Mouse (Mus musculus): ENCODE data around the gene Gm42906. TPM values are rescaled to one million over a fixed set of nuclear protein-coding genes. Genes with fewer than 3 reads are reported as not detected.
A peak's percentile ranks its signal among the peaks of the same experiment; 100 is the strongest.

The Gm42906 gene
- polyA plus RNA-seq, 1 experiment from 2014 or later, result not detected

GRCm38 (mm10) chr5:151037871-151038270, 390.1 kb downstream of the Gm42906 start:
- no peak overlapping the region for H3K27ac ChIP-seq (ENCODE audit: low read depth, low read length)
- no peaks in the 10 kb centered on the region for H3K9me3 ChIP-seq (ENCODE audit: control insufficient read depth, low read length)
- H3K27me3 ChIP-seq (ENCODE audit: control insufficient read depth, insufficient read depth, low read length), result no peaks in the 10 kb centered on the region
- H3K4me2 ChIP-seq (ENCODE audit: low read depth, low read length), result no peak overlapping the region
- H3K36me3 ChIP-seq (ENCODE audit: control insufficient read depth, insufficient read depth, low read length), result no peaks in the 10 kb centered on the region
- H3K9ac ChIP-seq (replicated peaks; ENCODE audit: low read depth, low read length), result no peak overlapping the region
- 81% methylated on average over 7 of the region's 7 CpGs for whole genome bisulfite sequencing
- H3K4me1 ChIP-seq (ENCODE audit: control insufficient read depth, insufficient read depth, low read length), result no peaks in the 10 kb centered on the region
- no peak for ATAC-seq (ENCODE audit: low read depth)
- no peak overlapping the region for H3K4me3 ChIP-seq (ENCODE audit: low read depth, low read length)

DNA sequence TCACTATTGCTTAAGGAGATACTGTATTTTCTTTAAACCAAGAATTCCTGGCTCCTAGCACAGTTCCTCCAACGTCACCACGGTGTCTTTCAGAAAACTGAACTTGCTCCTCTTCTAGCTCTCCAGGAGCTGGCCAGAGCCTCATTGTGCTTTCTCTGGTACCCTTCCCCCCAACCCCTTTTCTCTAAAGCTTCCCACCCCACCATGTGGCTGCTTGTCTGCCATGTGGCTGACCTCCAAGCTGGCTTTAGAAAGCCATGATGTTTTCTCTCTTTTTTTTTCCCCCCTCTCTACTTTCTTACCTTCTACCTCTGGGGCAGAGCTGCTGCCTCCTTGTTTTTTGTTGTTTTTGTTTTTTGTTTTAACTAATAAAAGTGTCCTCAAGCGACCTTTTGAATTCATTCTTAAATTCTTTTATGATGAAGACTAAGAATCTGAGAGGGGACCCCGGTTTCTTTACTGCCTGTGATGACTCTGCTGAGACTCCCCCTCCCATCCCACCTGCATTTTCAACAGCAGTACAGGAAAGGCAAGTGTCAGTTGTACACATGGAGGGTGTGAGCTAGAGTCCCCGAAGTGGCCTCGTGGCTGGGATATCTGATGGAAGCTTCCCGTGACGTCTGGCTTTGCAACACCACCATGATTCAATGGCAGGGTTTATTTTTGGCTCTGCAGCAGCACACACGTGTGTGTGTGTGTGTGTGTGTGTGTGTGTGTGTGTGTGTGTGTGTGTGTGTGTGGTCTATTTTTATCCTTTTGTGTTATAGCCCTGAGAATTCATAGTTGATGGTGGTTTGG, 393.0 kb downstream of the Gm42906 start:
- no peak overlapping the region for H3K4me2 ChIP-seq (ENCODE audit: low read depth, low read length)
- H3K36me3 ChIP-seq (ENCODE audit: control insufficient read depth, insufficient read depth, low read length), result no peaks in the 10 kb centered on the region
- no peaks in the 10 kb centered on the region for H3K4me1 ChIP-seq (ENCODE audit: control insufficient read depth, insufficient read depth, low read length)
- no peak for ATAC-seq (ENCODE audit: low read depth)
- H3K27me3 ChIP-seq (ENCODE audit: control insufficient read depth, insufficient read depth, low read length), result no peaks in the 10 kb centered on the region
- no peak overlapping the region for H3K4me3 ChIP-seq (ENCODE audit: low read depth, low read length)
- no peak overlapping the region for H3K9ac ChIP-seq (replicated peaks; ENCODE audit: low read depth, low read length)
- no peak overlapping the region for H3K27ac ChIP-seq (ENCODE audit: low read depth, low read length)
- WGBS, result 74% methylated on average over 9 of the region's 9 CpGs
- no peaks in the 10 kb centered on the region for H3K9me3 ChIP-seq (ENCODE audit: control insufficient read depth, low read length)

DNA sequence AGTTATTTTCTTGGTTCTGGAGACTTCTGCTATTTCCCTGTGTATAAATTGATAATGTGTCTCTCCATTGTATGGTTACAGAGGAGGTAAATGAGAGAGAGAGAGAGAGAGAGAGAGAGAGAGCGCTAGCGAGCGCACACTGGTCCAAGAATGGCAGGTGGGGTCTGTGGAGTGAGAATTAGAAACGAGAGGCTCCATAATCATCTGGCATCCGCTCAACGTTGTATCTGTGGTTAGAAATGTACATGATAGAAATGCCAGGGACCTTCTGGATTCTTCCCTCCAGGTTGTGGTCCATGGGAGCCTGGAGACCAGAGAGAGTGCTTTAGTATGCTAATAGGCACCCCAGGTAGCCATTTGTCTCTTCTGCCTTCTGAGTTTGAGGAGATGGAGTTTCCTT, 399.1 kb downstream of the Gm42906 start:
- no peak overlapping the region for H3K4me3 ChIP-seq (ENCODE audit: low read depth, low read length)
- no peaks in the 10 kb centered on the region for H3K4me1 ChIP-seq (ENCODE audit: control insufficient read depth, insufficient read depth, low read length)
- no peaks in the 10 kb centered on the region for H3K27me3 ChIP-seq (ENCODE audit: control insufficient read depth, insufficient read depth, low read length)
- no peak overlapping the region for H3K9ac ChIP-seq (replicated peaks; ENCODE audit: low read depth, low read length)
- WGBS, result 59% methylated on average over 6 of the region's 6 CpGs
- no peak for ATAC-seq (ENCODE audit: low read depth)
- no peaks in the 10 kb centered on the region for H3K9me3 ChIP-seq (ENCODE audit: control insufficient read depth, low read length)
- no peak overlapping the region for H3K27ac ChIP-seq (ENCODE audit: low read depth, low read length)
- H3K4me2 ChIP-seq (ENCODE audit: low read depth, low read length), result no peak overlapping the region
- H3K36me3 ChIP-seq (ENCODE audit: control insufficient read depth, insufficient read depth, low read length), result no peaks in the 10 kb centered on the region

DNA sequence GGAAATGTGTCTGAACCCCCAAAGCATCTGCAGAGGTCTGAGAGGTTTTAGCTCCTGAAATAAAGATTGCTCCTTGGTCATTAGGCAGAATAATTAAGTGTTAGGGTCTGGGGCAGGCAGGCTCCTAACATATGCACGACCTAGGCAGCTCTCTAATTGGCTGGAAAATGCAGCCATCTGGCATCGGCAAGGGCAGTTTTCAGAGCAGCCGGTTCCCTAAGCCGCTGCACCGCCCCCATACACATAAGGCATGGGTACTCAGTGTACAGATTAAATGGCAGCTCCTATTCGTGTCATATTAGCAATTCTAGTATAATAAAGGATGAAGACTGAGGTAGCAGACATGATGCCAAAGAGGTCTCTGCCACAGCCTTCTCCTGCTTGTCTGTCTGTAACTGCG, 400.8 kb downstream of the Gm42906 start:
- no peaks in the 10 kb centered on the region for H3K36me3 ChIP-seq (ENCODE audit: control insufficient read depth, insufficient read depth, low read length)

DNA sequence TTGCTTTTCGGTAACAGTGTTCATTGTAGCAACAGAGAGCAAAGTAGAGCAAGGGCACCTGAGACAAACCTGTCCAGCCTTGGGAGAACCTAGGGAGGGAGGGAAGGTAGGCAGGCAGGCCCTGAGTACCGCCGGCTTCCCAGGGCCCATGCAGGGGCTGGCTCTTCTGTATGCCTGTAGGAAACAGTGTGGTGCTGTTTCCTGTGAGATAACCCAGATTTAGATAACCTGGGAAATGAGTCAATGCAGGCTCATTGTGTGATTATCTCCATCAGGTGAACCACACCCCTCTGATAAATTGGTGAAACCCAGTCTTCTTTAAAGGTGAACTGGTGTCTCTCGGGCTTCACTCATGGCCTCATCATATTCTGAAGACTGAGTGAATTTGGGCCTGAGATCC, 401.9 kb downstream of the Gm42906 start:
- ATAC-seq (ENCODE audit: low read depth), result no peak
- no peaks in the 10 kb centered on the region for H3K9me3 ChIP-seq (ENCODE audit: control insufficient read depth, low read length)

More for the DNA sequence above, 400.8 kb downstream of the Gm42906 start:
- no peak overlapping the region for H3K9ac ChIP-seq (replicated peaks; ENCODE audit: low read depth, low read length)
- no peak overlapping the region for H3K4me3 ChIP-seq (ENCODE audit: low read depth, low read length)
- H3K9me3 ChIP-seq (ENCODE audit: control insufficient read depth, low read length), result no peaks in the 10 kb centered on the region
- no peaks in the 10 kb centered on the region for H3K27me3 ChIP-seq (ENCODE audit: control insufficient read depth, insufficient read depth, low read length)
- no peak overlapping the region for H3K4me2 ChIP-seq (ENCODE audit: low read depth, low read length)
- 0 out of 2 replicates have a peak, but pooled peaks have one; percentile 64 for ATAC-seq (ENCODE audit: low read depth)
- H3K27ac ChIP-seq (ENCODE audit: low read depth, low read length), result no peak overlapping the region
- 28% methylated on average over 7 of the region's 7 CpGs for WGBS
- 0 out of 2 replicates have a peak, but pooled peaks cover 6% of the 10 kb centered on the region for H3K4me1 ChIP-seq (ENCODE audit: control insufficient read depth, insufficient read depth, low read length)

GRCm38 (mm10) chr5:151024483-151024882, 403.5 kb downstream of the Gm42906 start:
- H3K4me2 ChIP-seq (ENCODE audit: low read depth, low read length), result no peak overlapping the region
- no peak for ATAC-seq (ENCODE audit: low read depth)

More for the DNA sequence above, 401.9 kb downstream of the Gm42906 start:
- no peaks in the 10 kb centered on the region for H3K27me3 ChIP-seq (ENCODE audit: control insufficient read depth, insufficient read depth, low read length)
- 0 out of 2 replicates have a peak, but pooled peaks cover 6% of the 10 kb centered on the region for H3K4me1 ChIP-seq (ENCODE audit: control insufficient read depth, insufficient read depth, low read length)
- H3K36me3 ChIP-seq (ENCODE audit: control insufficient read depth, insufficient read depth, low read length), result no peaks in the 10 kb centered on the region
- H3K4me2 ChIP-seq (ENCODE audit: low read depth, low read length), result no peak overlapping the region
- H3K27ac ChIP-seq (ENCODE audit: low read depth, low read length), result no peak overlapping the region
- H3K9ac ChIP-seq (replicated peaks; ENCODE audit: low read depth, low read length), result no peak overlapping the region
- no peak overlapping the region for H3K4me3 ChIP-seq (ENCODE audit: low read depth, low read length)
- WGBS, result 91% methylated on average over 4 of the region's 4 CpGs

GRCm38 (mm10) chr5:151023461-151023860, 404.5 kb downstream of the Gm42906 start:
- H3K27me3 ChIP-seq (ENCODE audit: control insufficient read depth, insufficient read depth, low read length), result no peaks in the 10 kb centered on the region
- ATAC-seq (ENCODE audit: low read depth), result no peak
- H3K4me1 ChIP-seq (ENCODE audit: control insufficient read depth, insufficient read depth, low read length), result 0 out of 2 replicates have a peak, but pooled peaks cover 13% of the 10 kb centered on the region
- H3K27ac ChIP-seq (ENCODE audit: low read depth, low read length), result no peak overlapping the region
- no peak overlapping the region for H3K4me2 ChIP-seq (ENCODE audit: low read depth, low read length)
- no peak overlapping the region for H3K4me3 ChIP-seq (ENCODE audit: low read depth, low read length)
- H3K9me3 ChIP-seq (ENCODE audit: control insufficient read depth, low read length), result no peaks in the 10 kb centered on the region
- no peaks in the 10 kb centered on the region for H3K36me3 ChIP-seq (ENCODE audit: control insufficient read depth, insufficient read depth, low read length)
- no peak overlapping the region for H3K9ac ChIP-seq (replicated peaks; ENCODE audit: low read depth, low read length)
- 20% methylated on average over 8 of the region's 8 CpGs for WGBS

More at GRCm38 (mm10) chr5:151024483-151024882, 403.5 kb downstream of the Gm42906 start:
- H3K27ac ChIP-seq (ENCODE audit: low read depth, low read length), result no peak overlapping the region
- no peak overlapping the region for H3K4me3 ChIP-seq (ENCODE audit: low read depth, low read length)
- H3K9me3 ChIP-seq (ENCODE audit: control insufficient read depth, low read length), result no peaks in the 10 kb centered on the region
- H3K4me1 ChIP-seq (ENCODE audit: control insufficient read depth, insufficient read depth, low read length), result 0 out of 2 replicates have a peak, but pooled peaks cover 13% of the 10 kb centered on the region
- H3K36me3 ChIP-seq (ENCODE audit: control insufficient read depth, insufficient read depth, low read length), result no peaks in the 10 kb centered on the region
- 91% methylated on average over 2 of the region's 2 CpGs for WGBS
- H3K27me3 ChIP-seq (ENCODE audit: control insufficient read depth, insufficient read depth, low read length), result no peaks in the 10 kb centered on the region
- H3K9ac ChIP-seq (replicated peaks; ENCODE audit: low read depth, low read length), result no peak overlapping the region

DNA sequence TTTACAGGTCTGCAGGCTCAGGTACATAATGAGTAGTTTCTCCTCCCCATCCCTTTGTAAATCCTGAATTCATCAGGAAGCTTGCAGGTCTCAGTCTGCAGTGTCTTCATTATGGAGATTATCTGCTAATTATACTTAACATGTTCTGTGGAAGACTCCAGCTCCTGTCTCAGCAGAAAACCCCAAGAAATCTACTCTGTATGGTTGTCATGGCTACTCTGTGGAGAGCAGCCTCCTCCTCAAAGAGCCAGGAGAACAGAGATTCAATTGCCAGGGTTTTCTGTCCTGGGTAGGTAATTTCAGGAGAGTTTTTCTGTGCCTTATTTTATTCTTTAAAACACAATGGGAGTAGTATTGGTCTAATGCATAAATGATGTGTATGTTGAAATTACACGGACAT, 405.0 kb downstream of the Gm42906 start:
- Histone ChIP-seq H3K36me3 (ENCODE audit: control insufficient read depth, insufficient read depth, low read length) (no peaks in the 10 kb centered on the region), H3K4me2 (ENCODE audit: low read depth, low read length) (no peak overlapping the region), H3K4me3 (ENCODE audit: low read depth, low read length) (no peak overlapping the region), H3K9ac (replicated peaks; ENCODE audit: low read depth, low read length) (no peak overlapping the region), H3K27ac (ENCODE audit: low read depth, low read length) (no peak overlapping the region), H3K4me1 (ENCODE audit: control insufficient read depth, insufficient read depth, low read length) (0 out of 2 replicates have a peak, but pooled peaks cover 13% of the 10 kb centered on the region), H3K27me3 (ENCODE audit: control insufficient read depth, insufficient read depth, low read length) (no peaks in the 10 kb centered on the region), H3K9me3 (ENCODE audit: control insufficient read depth, low read length) (no peaks in the 10 kb centered on the region)
- WGBS, result 25% methylated on average over 1 of the region's 1 CpGs
- ATAC-seq (ENCODE audit: low read depth), result no peak

DNA sequence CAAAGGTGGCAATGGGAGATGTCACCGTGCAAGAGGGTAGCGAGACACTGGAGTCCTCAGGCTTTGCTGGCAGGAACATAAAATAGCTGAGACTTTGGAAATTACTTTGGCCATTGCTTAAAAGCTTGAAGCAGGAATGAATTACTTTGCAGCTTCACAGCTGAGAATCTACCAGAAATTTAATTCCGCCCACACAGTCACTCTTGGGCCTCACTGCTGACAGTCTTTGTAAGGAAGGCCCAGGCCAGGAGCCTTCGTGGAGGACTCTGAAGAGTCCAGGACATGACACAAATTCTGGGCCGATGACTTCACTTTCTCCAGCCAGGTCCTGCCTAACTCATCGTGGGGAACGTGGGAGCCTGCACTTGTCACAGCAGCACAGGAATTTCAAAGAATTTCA, 405.9 kb downstream of the Gm42906 start:
- Histone ChIP-seq H3K9me3 (ENCODE audit: control insufficient read depth, low read length) (no peaks in the 10 kb centered on the region), H3K36me3 (ENCODE audit: control insufficient read depth, insufficient read depth, low read length) (no peaks in the 10 kb centered on the region), H3K27me3 (ENCODE audit: control insufficient read depth, insufficient read depth, low read length) (no peaks in the 10 kb centered on the region), H3K4me3 (ENCODE audit: low read depth, low read length) (no peak overlapping the region), H3K27ac (ENCODE audit: low read depth, low read length) (no peak overlapping the region), H3K4me2 (ENCODE audit: low read depth, low read length) (no peak overlapping the region), H3K9ac (replicated peaks; ENCODE audit: low read depth, low read length) (no peak overlapping the region), H3K4me1 (ENCODE audit: control insufficient read depth, insufficient read depth, low read length) (0 out of 2 replicates have a peak, but pooled peaks cover 13% of the 10 kb centered on the region)
- WGBS, result 81% methylated on average over 7 of the region's 7 CpGs
- no peak for ATAC-seq (ENCODE audit: low read depth)

All from neural tube, embryonic 14.5 days (tissue).